Mouse (Mus musculus) hindbrain, embryonic 13.5 days (tissue): ENCODE measurements around the gene Cdk5r2. TPM values are rescaled to one million over a fixed set of nuclear protein-coding genes. Genes with fewer than 3 reads are reported as not detected.
A peak's percentile ranks its signal among the peaks of the same experiment; 100 is the strongest.

ENCODE experiments used
- ATAC-seq: fragments of 200-750 bp; cut with Nextera tagmentation; 2 replicates; pipeline ENCODE4 v1.8.0; 2017; ENCODE audit warnings: moderate TSS enrichment; ENCODE audit not compliant: low FRiP score
- H3K27ac ChIP-seq: fragments of 300-500 bp; sonication (generic); 2 replicates; pipeline ENCODE4 v1.5.1; 2015; ENCODE audit warnings: inconsistent platforms, mild to moderate bottlenecking, moderate library complexity
- H3K27me3 ChIP-seq: fragments of 300-500 bp; sonication (generic); 2 replicates; pipeline ENCODE4 v1.6.1; 2015; ENCODE audit warnings: mild to moderate bottlenecking, inconsistent platforms
- H3K36me3 ChIP-seq: fragments of 300-500 bp; sonication (generic); 2 replicates; pipeline ENCODE4 v1.6.1; 2015; ENCODE audit warnings: mild to moderate bottlenecking, inconsistent platforms
- H3K4me1 ChIP-seq: fragments of 300-500 bp; sonication (generic); replicated peaks from 2 replicates; pipeline ENCODE4 v1.6.1; 2015; ENCODE audit warnings: inconsistent platforms
- H3K4me2 ChIP-seq: fragments of 300-500 bp; sonication (generic); 2 replicates; pipeline ENCODE4 v1.6.1; 2015; ENCODE audit warnings: inconsistent platforms, mild to moderate bottlenecking, moderate library complexity
- H3K4me3 ChIP-seq: fragments of 300-500 bp; sonication (generic); 2 replicates; pipeline ENCODE4 v1.5.1; 2015; ENCODE audit warnings: mild to moderate bottlenecking, inconsistent platforms
- H3K9ac ChIP-seq: fragments of 300-500 bp; sonication (generic); 2 replicates; pipeline ENCODE4 v1.6.1; 2015; ENCODE audit warnings: mild to moderate bottlenecking, inconsistent platforms
- H3K9me3 ChIP-seq: fragments of 300-500 bp; sonication (generic); 2 replicates; pipeline ENCODE4 v1.6.1; 2016; ENCODE audit warnings: inconsistent platforms
- WGBS: fragments of 180-500 bp; shearing (Covaris S2); methylation state at CpG from one replicate; pipeline ENCODE4 v1.1.7; 2015; 5-methylcytosine and 5-hydroxymethylcytosine counted together
- polyA plus RNA-seq: library from polyadenylated mRNA; unstranded; fragments of >200 nt; fragmentation: Nextera tagmentation; extraction: Ambion mirVana; gene quantifications from 2 replicates; pipeline ENCODE4 v1.2.1, GENCODE M21; 2015

Gene Cdk5r2
- polyA plus RNA-seq, 1 experiment from 2014 or later, result 6.1 TPM

DNA sequence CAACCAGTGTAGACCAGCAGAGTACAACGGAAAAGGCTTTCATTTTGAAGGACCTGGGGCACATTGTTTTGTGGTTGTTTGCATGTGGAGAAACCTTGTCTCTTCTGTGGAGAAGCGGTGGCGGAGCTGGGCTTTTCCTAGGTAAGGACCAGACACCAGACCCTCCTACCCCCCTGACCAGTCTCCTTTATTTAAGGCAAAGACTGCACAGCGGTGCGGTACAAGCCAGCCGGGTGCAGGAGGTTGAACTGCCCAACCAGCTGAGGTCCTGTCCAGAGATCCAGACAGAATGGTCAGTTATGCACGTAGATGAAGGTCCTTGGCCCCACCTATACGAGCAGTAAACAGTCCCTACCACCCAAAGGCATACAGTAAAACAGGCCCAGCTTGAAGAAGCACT, 28.1 kb downstream of the Cdk5r2 start:
- Histone ChIP-seq H3K4me1 (peaks cover 29% of the 10 kb centered on the region), H3K9ac (no peak overlapping the region), H3K4me2 (peak overlapping the region; percentile 65), H3K9me3 (no peaks in the 10 kb centered on the region), H3K27me3 (peaks cover 97% of the 10 kb centered on the region), H3K36me3 (no peaks in the 10 kb centered on the region), H3K4me3 (peak overlapping the region; percentile 44), H3K27ac (no peak overlapping the region)
- 2% methylated on average over 8 of the region's 8 CpGs for WGBS
- no peak for ATAC-seq

DNA sequence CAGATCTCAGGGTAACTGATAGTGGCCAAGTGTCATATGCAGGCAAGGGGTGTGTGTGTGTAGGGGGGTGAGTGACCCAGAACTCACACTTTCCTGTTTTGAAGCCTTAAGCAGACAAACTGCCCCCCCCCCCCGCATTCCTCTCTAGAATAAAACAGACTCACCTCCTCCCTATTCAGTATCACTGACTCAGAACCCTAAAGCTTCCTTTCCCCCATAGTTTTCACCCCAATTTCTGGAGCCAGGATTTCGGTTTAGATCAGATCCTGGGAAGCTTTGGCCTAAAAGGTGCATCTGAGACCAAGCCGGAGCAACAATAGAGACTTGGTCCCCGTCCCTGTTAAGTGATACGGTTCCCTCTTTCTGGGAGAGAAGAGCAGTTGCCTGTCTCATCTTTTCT, 28.7 kb downstream of the Cdk5r2 start:
- Histone ChIP-seq H3K4me3 (no peak overlapping the region; the same call in 1 of the 2 replicates), H3K9ac (no peak overlapping the region), H3K27me3 (peaks cover 97% of the 10 kb centered on the region), H3K4me1 (peaks cover 29% of the 10 kb centered on the region), H3K4me2 (no peak overlapping the region), H3K27ac (no peak overlapping the region), H3K36me3 (no peaks in the 10 kb centered on the region), H3K9me3 (no peaks in the 10 kb centered on the region)
- 3% methylated on average over 5 of the region's 5 CpGs for WGBS
- ATAC-seq, result no peak

DNA sequence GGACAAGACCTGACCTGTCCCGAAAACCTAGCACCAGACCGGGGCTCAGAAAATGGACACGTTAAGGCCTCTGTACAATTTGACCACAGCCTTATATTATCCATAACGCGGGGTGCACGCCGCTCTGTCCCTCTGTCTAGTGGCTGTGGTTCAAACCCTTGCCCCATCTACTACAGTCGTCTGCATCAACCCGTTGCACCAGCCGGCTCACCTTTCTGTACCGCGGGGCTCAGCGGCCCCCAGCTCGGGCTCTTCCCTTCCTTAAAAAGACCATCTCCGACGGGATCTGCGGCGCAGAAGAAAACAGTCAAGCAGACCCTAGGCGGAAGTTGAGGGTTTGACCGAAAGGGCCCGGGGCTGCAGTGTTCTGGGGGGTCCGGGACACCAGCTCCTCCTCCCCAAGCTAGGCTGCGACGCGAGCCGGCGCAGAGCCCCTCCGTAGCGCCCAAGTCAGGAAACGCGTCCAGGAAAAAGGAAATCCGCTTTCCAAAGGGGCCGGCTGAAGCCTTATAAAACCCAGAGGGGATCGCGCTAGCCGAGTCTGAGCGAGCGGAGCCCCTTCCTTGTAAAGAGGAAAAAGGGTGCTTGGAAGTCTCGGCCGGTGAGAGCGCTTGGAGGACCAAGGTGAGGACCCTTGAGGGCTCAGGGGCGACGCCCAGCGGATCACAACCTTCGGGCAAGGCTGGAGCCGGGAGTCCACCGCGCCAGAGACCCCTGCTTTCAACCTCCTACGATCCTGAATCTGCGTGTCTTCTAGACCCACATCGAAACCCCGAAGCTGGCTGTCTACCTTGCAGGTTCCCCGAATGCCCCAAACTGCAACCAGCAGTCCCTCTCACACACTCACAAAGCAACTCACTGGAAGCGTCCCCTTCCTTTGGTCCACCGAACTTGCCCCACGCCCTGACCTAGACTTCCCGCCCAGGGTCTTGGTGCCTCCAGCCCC, 29.7 kb downstream of the Cdk5r2 start:
- Histone ChIP-seq H3K27me3 (peaks cover 97% of the 10 kb centered on the region), H3K4me2 (peak overlapping the region; percentile 41), H3K4me3 (peak overlapping the region; percentile 23), H3K9ac (peak overlapping the region; percentile 43; the same call in 1 of the 2 replicates), H3K9me3 (no peaks in the 10 kb centered on the region), H3K4me1 (peaks cover 29% of the 10 kb centered on the region), H3K36me3 (no peaks in the 10 kb centered on the region), H3K27ac (no peak overlapping the region)
- ATAC-seq, result no peak
- under 1% methylated on average over 57 of the region's 57 CpGs for WGBS

DNA sequence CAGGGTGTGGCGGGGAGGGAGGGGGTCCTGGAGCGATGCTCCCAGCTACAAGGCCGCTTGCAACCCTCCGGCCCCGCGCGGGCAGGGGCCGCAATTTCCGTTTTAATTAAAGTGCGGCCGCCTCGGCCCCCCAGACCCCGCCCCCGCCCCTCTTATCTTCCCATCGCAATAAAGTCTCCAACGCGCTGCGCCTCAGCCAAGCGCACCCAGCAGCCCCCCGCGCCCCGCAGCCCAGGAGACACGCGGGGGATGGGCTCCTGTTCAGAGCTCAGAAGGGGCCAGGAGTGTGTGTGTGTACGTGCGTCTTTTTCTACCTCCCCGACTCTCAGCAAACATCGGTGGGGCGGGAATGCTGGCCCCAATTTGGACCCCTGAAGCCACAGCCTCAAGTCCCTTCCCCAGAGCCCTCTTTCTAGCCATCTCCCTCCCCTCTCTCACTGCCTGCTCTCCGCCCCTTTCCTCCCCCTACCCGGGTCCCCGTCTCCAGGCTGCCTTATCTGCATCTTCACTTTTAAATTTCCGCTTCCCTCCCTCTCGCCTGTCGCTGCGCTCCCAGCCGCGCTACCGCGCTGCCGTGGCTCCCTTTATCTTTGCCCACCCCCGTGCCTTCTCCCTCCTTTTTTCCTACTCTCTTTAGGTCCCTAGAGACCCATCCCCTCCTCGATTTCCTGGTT, 30.8 kb downstream of the Cdk5r2 start, which contains the start of gene Fev:
Gene Fev (minus strand): TSS at position 51 of the 674 bp plus-strand sequence.
- WGBS, result under 1% methylated on average over 43 of the region's 43 CpGs
- Histone ChIP-seq H3K9me3 (no peaks in the 10 kb centered on the region), H3K4me1 (peaks cover 29% of the 10 kb centered on the region), H3K27ac (no peak within 1 kb of the TSS), H3K4me2 (peak within 1 kb of the TSS; percentile 41), H3K9ac (peak within 1 kb of the TSS; percentile 43; the same call in 1 of the 2 replicates), H3K4me3 (peak within 1 kb of the TSS; percentile 23), H3K27me3 (peaks cover 100% of the 10 kb centered on the region), H3K36me3 (no peaks in the 10 kb centered on the region)
- ATAC-seq, result no peak

DNA sequence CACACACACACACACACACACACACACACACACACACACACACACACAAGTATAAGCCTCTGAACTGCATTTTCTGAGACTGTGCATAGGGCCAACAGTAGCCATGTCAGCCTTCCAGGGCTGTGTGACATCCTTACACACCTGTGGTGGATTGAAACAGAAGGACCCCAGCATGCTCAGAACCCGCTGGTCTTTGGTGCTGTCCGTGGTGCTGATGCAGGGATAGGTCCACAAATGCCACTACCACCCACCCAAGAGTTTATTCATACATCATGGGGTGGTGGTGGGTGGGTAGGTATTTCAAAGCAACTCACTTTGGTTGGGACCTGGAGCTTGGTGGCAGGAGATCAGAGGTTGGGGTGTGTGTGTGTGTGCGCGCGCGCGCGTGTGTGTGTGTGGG, 36.8 kb downstream of the Cdk5r2 start:
- 3% methylated on average over 7 of the region's 8 CpGs for WGBS

DNA sequence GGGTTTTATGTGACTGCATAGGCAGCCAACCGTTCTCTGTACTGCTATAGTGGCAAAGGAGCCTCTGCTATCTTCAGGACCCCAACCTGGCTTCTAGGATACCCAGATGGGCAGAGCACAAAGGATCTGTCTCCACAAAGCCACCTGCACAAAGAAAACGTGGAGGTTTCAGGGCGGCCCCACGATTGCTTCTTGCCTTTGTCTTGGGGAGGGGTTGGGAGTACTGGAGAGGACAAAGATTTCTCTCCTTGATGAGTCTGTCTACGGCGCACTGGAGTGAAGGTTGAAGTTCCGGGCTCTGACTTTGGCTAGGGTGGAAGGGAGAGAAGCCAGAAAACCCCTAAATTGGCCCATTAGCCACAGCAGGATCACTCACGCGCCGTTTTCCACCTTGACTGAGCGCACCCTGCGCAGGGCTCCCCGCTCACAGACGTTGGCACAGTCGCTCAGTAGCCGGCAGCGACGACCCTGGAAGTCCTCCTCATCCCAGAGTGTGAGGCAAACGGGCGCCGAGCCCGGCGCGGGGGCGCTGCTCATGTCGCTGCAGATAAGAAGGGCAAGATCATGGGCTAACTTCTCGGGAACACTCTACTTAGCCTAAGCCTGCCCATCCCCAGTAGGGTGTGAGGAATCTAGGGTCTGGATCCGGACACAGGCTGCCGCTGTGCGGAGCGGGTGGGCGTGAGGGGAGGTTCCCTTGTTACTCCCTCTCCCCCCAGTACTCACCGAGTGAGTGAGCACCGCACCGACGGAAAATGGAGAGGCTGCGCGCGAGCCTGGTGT, 37.8 kb downstream of the Cdk5r2 start:
- ATAC-seq, result peak; percentile 33; the same call in 1 of the 2 replicates
- H3K4me2 ChIP-seq, result peak overlapping the region; percentile 52
- WGBS, result under 1% methylated on average over 39 of the region's 39 CpGs
- 0 out of 2 replicates have a peak overlapping the region, but pooled peaks have one; percentile 49 for H3K9ac ChIP-seq
- peaks cover 18% of the 10 kb centered on the region for H3K4me1 ChIP-seq
- H3K9me3 ChIP-seq, result no peaks in the 10 kb centered on the region
- peaks cover 97% of the 10 kb centered on the region for H3K27me3 ChIP-seq
- H3K27ac ChIP-seq, result no peak overlapping the region
- no peaks in the 10 kb centered on the region for H3K36me3 ChIP-seq
- H3K4me3 ChIP-seq, result peak overlapping the region; percentile 34

More for the DNA sequence above, 36.8 kb downstream of the Cdk5r2 start:
- Histone ChIP-seq H3K27ac (no peak overlapping the region), H3K4me3 (no peak overlapping the region), H3K9me3 (no peaks in the 10 kb centered on the region), H3K36me3 (no peaks in the 10 kb centered on the region), H3K4me1 (peaks cover 16% of the 10 kb centered on the region), H3K4me2 (no peak overlapping the region), H3K27me3 (peaks cover 97% of the 10 kb centered on the region), H3K9ac (no peak overlapping the region)
- ATAC-seq, result no peak

DNA sequence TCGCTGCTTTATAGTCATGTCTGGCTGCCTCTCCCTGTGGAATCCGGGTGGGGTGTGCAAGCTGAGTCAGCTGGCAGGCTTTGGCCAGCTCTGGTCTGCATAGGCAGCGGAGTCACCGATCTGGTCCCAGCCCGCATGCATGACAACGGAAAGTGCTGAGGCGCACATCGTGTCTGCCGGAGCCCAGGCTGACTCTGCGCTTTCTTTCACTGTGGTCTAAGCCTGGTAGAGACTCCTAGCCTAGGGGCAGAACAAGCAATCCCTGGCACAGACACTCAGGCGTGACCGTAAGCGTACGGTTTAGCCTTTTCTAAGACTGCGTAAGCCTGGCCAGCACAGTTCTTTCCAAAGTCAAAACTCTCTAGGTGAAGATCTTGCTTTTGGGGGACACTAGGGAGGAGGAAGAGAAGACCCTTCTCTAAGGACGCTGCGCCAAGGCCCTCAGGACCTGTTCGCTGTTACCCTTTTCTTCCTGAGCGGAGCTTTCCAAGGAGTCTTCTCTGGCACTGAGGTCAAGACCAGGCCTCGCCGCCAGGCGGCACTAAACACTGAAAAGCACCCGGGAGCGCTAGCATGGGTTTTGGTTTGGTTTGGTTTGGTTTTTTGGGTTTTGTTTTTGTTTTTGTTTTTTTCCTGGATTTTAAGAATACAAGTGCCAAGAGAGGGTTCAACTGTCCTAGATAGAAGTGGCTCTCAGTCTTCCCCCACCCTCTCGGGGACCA, 38.6 kb downstream of the Cdk5r2 start, which contains the start of gene Cryba2:
Gene Cryba2 (minus strand): TSS at position 10 of the 722 bp plus-strand sequence.
- peak within 1 kb of the TSS; percentile 49; the same call in 1 of the 2 replicates for H3K9ac ChIP-seq
- no peaks in the 10 kb centered on the region for H3K9me3 ChIP-seq
- no peak within 1 kb of the TSS for H3K27ac ChIP-seq
- peak within 1 kb of the TSS; percentile 52 for H3K4me2 ChIP-seq
- peak; percentile 57; the same call in 1 of the 2 replicates for ATAC-seq
- peaks cover 97% of the 10 kb centered on the region for H3K27me3 ChIP-seq
- no peaks in the 10 kb centered on the region for H3K36me3 ChIP-seq
- 2% methylated on average over 25 of the region's 25 CpGs for WGBS
- peak within 1 kb of the TSS; percentile 34 for H3K4me3 ChIP-seq
- peaks cover 24% of the 10 kb centered on the region for H3K4me1 ChIP-seq

DNA sequence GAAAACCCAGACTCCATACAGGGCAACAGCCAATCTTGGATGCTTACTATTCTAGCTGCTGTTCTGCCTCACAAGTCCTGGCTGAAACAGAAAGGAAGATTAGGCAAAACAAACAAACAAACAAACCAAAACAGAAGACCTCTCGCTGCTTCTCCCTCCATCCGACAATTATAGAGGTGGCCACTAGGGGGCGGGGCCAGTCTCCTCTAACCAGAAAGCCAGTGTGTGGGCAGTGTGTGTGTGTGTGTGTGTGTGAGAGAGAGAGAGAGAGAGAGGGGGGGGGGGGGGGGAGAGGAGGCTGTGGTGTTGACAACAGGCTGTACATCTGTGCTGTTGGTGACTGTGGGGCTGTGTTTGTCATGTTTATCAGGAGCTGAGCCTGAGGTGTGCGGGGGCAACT, 40.2 kb downstream of the Cdk5r2 start:
- H3K27me3 ChIP-seq, result peaks cover 97% of the 10 kb centered on the region
- no peak overlapping the region for H3K4me3 ChIP-seq
- no peak for ATAC-seq
- peaks cover 33% of the 10 kb centered on the region for H3K4me1 ChIP-seq
- WGBS, result 14% methylated on average over 4 of the region's 4 CpGs
- H3K36me3 ChIP-seq, result no peaks in the 10 kb centered on the region
- no peak overlapping the region for H3K4me2 ChIP-seq
- no peaks in the 10 kb centered on the region for H3K9me3 ChIP-seq
- H3K27ac ChIP-seq, result no peak overlapping the region
- H3K9ac ChIP-seq, result no peak overlapping the region

DNA sequence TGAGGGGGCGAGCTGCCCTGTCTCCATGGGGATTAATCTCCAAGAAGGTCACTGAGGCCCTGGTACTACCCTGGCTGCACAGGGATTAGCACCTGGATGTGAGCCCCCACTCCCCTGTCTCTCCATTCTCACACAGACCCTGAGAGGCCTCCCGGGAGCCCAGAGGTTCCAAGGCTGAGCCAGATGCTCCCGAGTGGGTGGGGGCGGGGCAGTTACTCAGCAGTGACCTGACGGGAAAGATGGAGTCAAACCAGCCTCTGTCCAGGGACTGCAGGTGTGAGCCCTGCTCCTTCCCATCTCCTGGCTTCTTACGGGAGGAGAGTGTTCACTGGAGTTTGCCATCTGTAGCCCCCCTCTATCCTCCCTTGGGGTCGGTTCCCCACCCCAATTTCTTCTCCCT, 43.2 kb downstream of the Cdk5r2 start:
- no peak for ATAC-seq
- Histone ChIP-seq H3K4me1 (peaks cover 33% of the 10 kb centered on the region), H3K9me3 (no peaks in the 10 kb centered on the region), H3K4me3 (no peak overlapping the region), H3K36me3 (no peaks in the 10 kb centered on the region), H3K4me2 (no peak overlapping the region), H3K27me3 (peaks cover 97% of the 10 kb centered on the region), H3K9ac (0 out of 2 replicates have a peak overlapping the region, but pooled peaks have one; percentile 39), H3K27ac (no peak overlapping the region)
- 4% methylated on average over 7 of the region's 7 CpGs for whole genome bisulfite sequencing

DNA sequence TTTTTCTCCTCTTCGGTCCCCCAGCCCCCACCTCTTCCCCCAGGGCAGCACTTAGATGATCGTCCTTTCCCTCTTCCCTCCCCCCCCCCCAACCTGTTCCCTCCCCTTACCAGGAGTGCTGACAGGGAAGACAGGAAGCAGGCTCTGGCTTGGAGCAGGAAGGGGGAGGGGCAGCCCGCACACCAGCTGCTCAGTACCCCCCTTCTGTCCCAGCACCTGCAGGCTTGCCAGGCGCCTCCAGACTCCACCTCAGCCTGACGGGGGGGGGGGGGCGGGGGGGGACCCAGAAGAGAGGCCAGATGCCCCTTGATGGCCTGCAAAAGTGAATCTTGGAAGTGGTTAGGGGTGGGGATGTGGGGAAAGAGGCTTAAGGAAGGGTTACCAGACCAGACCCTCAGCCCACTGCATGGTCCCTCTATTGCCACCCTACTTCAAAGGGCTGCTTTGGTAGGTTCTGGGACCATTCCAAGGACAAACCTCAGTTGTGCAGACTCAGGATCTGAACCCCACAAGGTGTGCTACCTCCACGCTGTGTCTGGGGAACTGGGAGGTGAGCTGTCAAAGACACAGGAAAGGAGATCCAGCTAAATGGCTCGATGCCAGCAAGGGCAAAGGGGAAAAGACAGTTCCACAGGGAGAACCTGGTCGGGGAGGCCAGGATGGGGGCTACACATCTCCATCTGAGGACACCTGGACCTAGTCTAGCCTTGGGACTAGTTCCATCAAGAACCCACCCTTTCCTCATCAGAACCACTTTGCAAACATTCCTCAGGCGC, 44.1 kb downstream of the Cdk5r2 start:
- ATAC-seq, result no peak
- H3K9ac ChIP-seq, result no peak overlapping the region

More for the DNA sequence above, 44.1 kb downstream of the Cdk5r2 start:
- peaks cover 97% of the 10 kb centered on the region for H3K27me3 ChIP-seq
- no peak overlapping the region for H3K4me2 ChIP-seq
- H3K27ac ChIP-seq, result no peak overlapping the region
- no peak overlapping the region for H3K4me3 ChIP-seq
- peaks cover 29% of the 10 kb centered on the region for H3K4me1 ChIP-seq
- H3K36me3 ChIP-seq, result no peaks in the 10 kb centered on the region
- whole genome bisulfite sequencing, result 8% methylated on average over 7 of the region's 10 CpGs
- H3K9me3 ChIP-seq, result no peaks in the 10 kb centered on the region
